Mouse (Mus musculus) embryonic facial prominence, embryonic 14.5 days (tissue): ENCODE measurements at regions not wholly inside any gene's neighbourhood (a gene's known extent, or its start where the extent isn't known, plus 50 kb on each side); places are given as distances from the start of the nearest gene placed in this dataset.

Experiments
- ATAC-seq: fragments of 200-750 bp; cut with Nextera tagmentation; 2 replicates; pipeline ENCODE4 v1.8.0; 2017; ENCODE audit warnings: low read depth, moderate number of reproducible peaks, moderate TSS enrichment
- DNase-seq: peaks from one replicate; pipeline ENCODE4 v3.0.0-alpha.2; 2015; ENCODE audit warnings: low spot score
- H3K27ac ChIP-seq: fragments of 300-500 bp; sonication (generic); replicated peaks from 2 replicates; pipeline ENCODE4 v1.5.1; 2014; ENCODE audit warnings: low read depth, mild to moderate bottlenecking, low read length, moderate library complexity
- H3K27me3 ChIP-seq: fragments of 300-500 bp; sonication (generic); replicated peaks from 2 replicates; pipeline ENCODE4 v1.6.1; 2014; ENCODE audit warnings: low read length; ENCODE audit not compliant: control insufficient read depth, insufficient read depth
- H3K36me3 ChIP-seq: fragments of 300-500 bp; sonication (generic); 2 replicates; pipeline ENCODE4 v1.6.1; 2014; ENCODE audit warnings: low read length, mixed read lengths; ENCODE audit not compliant: control insufficient read depth, insufficient read depth
- H3K4me1 ChIP-seq: fragments of 300-500 bp; sonication (generic); 2 replicates; pipeline ENCODE4 v1.6.1; 2014; ENCODE audit warnings: antibody characterized with exemption, low read length; ENCODE audit not compliant: control insufficient read depth, insufficient read depth
- H3K4me2 ChIP-seq: fragments of 300-500 bp; sonication (generic); 2 replicates; pipeline ENCODE4 v1.6.1; 2014; ENCODE audit warnings: low read depth, mild to moderate bottlenecking, low read length, moderate library complexity, mixed read lengths
- H3K4me3 ChIP-seq: fragments of 300-500 bp; sonication (generic); 2 replicates; pipeline ENCODE4 v1.5.1; 2014; ENCODE audit warnings: low read depth, mild to moderate bottlenecking, low read length
- H3K9ac ChIP-seq: fragments of 300-500 bp; sonication (generic); 2 replicates; pipeline ENCODE4 v1.6.1; 2014; ENCODE audit warnings: low read depth, mild to moderate bottlenecking, low read length, moderate library complexity, mixed read lengths
- H3K9me3 ChIP-seq: fragments of 300-500 bp; sonication (generic); 2 replicates; pipeline ENCODE4 v1.6.1; 2016; ENCODE audit warnings: low read length; ENCODE audit not compliant: control insufficient read depth
- WGBS: fragments of 180-500 bp; shearing (Covaris S2); extraction: QIAGEN DNeasy Blood & Tissue Kit; methylation state at CpG from one replicate; pipeline ENCODE4 v1.1.7; 2014; 5-methylcytosine and 5-hydroxymethylcytosine counted together

DNA sequence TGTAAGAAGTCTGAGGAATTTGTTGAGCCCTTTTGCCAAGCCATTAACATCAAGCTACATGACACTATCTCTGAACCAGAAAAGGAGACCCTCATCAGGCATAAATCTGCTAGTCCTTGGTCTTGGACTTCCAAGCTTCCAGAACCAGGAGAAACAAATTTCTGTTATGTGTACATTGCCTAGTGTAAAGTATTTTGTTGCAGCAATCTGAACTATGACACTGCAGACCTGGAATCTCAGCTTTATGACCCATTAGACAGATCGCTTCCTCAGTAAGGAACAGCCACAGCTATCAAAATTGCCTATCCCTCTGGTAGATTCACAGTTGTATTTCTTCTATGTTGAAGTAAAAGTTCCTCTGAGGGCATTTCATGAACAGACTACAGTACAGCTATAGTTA lies 199.1 kb upstream of the Tmem161b start:
- Histone ChIP-seq H3K36me3 (no peaks in the 10 kb centered on the region), H3K9ac (no peak overlapping the region), H3K4me2 (no peak overlapping the region), H3K4me3 (no peak overlapping the region), H3K4me1 (no peaks in the 10 kb centered on the region), H3K27me3 (no peaks in the 10 kb centered on the region), H3K27ac (no peak overlapping the region), H3K9me3 (no peaks in the 10 kb centered on the region)
- WGBS: 95% methylated on average over 1 of the region's 1 CpGs
- DNase-seq (no peak), ATAC-seq (no peak)

GRCm38 (mm10) chr13:84023637-84024036 lies 198.5 kb upstream of the Tmem161b start:
- Histone ChIP-seq H3K4me1 (no peaks in the 10 kb centered on the region), H3K36me3 (no peaks in the 10 kb centered on the region), H3K9ac (no peak overlapping the region), H3K4me3 (no peak overlapping the region), H3K27ac (no peak overlapping the region), H3K4me2 (no peak overlapping the region), H3K27me3 (no peaks in the 10 kb centered on the region), H3K9me3 (no peaks in the 10 kb centered on the region)
- 36% methylated on average over 5 of the region's 5 CpGs for WGBS
- ATAC-seq (no peak), DNase-seq (peak; percentile 37)

DNA sequence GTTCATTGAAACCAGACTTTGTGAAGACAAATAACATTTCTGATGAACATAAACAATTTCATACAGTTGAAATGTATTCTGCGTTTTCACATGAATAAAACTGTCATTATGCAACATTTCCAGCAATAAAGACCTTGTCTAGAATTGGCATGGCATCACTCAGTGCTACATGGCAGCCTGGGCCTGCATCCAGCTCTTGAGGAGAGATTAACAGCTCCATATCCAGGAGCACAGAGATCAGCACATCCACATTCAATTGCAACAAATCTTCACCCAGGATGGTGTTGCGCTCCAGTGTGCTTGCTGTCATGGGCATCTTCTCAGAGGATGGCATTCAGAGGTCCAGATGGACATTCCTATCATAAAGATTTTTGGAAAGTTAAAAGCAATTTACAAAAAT lies 196.7 kb upstream of the Tmem161b start:
- Histone ChIP-seq H3K4me2 (no peak overlapping the region), H3K9ac (no peak overlapping the region), H3K9me3 (no peaks in the 10 kb centered on the region), H3K36me3 (no peaks in the 10 kb centered on the region), H3K4me1 (no peaks in the 10 kb centered on the region), H3K27ac (no peak overlapping the region), H3K4me3 (no peak overlapping the region), H3K27me3 (no peaks in the 10 kb centered on the region)
- ATAC-seq: no peak
- DNase-seq: peak; percentile 8
- WGBS: 73% methylated on average over 2 of the region's 2 CpGs

DNA sequence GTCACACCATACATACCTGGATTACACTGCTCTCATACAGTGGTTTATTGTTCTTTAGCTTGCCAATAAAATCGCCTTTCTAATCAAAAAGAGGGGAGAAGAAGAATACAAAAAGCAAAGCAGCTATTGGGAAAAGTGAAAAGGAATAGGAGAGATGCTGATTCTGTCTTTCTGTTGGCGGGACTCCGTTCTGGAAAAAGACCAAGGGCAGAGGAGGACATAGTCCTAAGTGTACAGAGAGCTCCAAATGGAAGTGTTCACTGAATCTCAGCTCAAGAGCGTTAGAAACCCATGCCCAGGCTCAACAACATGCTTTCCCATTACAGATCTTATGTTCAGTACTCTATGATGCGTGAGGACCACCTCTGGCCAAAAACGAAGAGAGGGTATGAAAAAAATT lies 174.4 kb upstream of the Tmem161b start:
- ATAC-seq (no peak), DNase-seq (no peak)
- Histone ChIP-seq H3K4me1 (no peaks in the 10 kb centered on the region), H3K9me3 (no peaks in the 10 kb centered on the region), H3K27ac (no peak overlapping the region), H3K4me2 (no peak overlapping the region), H3K27me3 (no peaks in the 10 kb centered on the region), H3K36me3 (no peaks in the 10 kb centered on the region), H3K4me3 (no peak overlapping the region), H3K9ac (no peak overlapping the region)
- 85% methylated on average over 6 of the region's 6 CpGs for WGBS

GRCm38 (mm10) chr13:84052221-84052620 lies 169.9 kb upstream of the Tmem161b start:
- no peaks in the 10 kb centered on the region for H3K4me1 ChIP-seq
- H3K36me3 ChIP-seq: no peaks in the 10 kb centered on the region
- H3K9ac ChIP-seq: no peak overlapping the region
- ATAC-seq: no peak
- no peaks in the 10 kb centered on the region for H3K27me3 ChIP-seq
- DNase-seq: no peak
- no peaks in the 10 kb centered on the region for H3K9me3 ChIP-seq
- WGBS: 92% methylated on average over 1 of the region's 1 CpGs
- no peak overlapping the region for H3K4me3 ChIP-seq
- H3K27ac ChIP-seq: no peak overlapping the region
- no peak overlapping the region for H3K4me2 ChIP-seq

GRCm38 (mm10) chr13:84054956-84055355 lies 167.1 kb upstream of the Tmem161b start:
- WGBS: 60% methylated on average over 7 of the region's 7 CpGs

DNA sequence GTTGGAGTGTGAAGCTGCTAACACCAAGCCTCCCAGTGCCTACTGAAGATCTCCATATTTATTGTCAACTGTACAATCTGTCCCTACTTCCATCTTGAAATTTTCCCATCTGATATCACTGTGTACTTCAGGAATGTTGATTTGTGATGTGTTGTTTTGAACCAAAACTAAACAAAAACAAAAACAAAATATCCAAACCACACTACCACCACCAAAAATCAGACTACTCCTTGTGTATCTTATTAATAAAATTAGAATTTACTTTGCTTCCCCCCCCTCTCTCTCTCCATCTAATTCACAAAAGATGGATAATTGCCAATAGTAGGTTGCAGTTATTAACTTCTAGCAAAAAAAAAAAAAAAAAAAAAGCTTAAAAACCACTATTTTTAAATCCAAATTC lies 166.5 kb upstream of the Tmem161b start:
- H3K36me3 ChIP-seq: no peaks in the 10 kb centered on the region
- no peaks in the 10 kb centered on the region for H3K4me1 ChIP-seq
- no peak overlapping the region for H3K27ac ChIP-seq
- DNase-seq (no peak), ATAC-seq (no peak)
- H3K27me3 ChIP-seq: no peaks in the 10 kb centered on the region
- H3K9ac ChIP-seq: no peak overlapping the region
- H3K4me3 ChIP-seq: no peak overlapping the region
- no peaks in the 10 kb centered on the region for H3K9me3 ChIP-seq
- no peak overlapping the region for H3K4me2 ChIP-seq

More at GRCm38 (mm10) chr13:84054956-84055355, 167.1 kb upstream of the Tmem161b start:
- H3K27ac ChIP-seq: no peak overlapping the region
- H3K9me3 ChIP-seq: no peaks in the 10 kb centered on the region
- H3K4me2 ChIP-seq: no peak overlapping the region
- H3K4me1 ChIP-seq: no peaks in the 10 kb centered on the region
- no peaks in the 10 kb centered on the region for H3K27me3 ChIP-seq
- H3K36me3 ChIP-seq: no peaks in the 10 kb centered on the region
- H3K4me3 ChIP-seq: no peak overlapping the region
- DNase-seq: no peak
- no peak for ATAC-seq
- H3K9ac ChIP-seq: no peak overlapping the region

GRCm38 (mm10) chr13:84056451-84056850 lies 165.6 kb upstream of the Tmem161b start:
- no peaks in the 10 kb centered on the region for H3K9me3 ChIP-seq
- no peak overlapping the region for H3K4me3 ChIP-seq
- H3K4me1 ChIP-seq: no peaks in the 10 kb centered on the region
- H3K27ac ChIP-seq: no peak overlapping the region; the same call in 1 of the 2 replicates
- ATAC-seq: no peak
- DNase-seq: no peak
- no peaks in the 10 kb centered on the region for H3K36me3 ChIP-seq
- WGBS: 32% methylated on average over 2 of the region's 3 CpGs
- no peak overlapping the region for H3K4me2 ChIP-seq
- H3K27me3 ChIP-seq: no peaks in the 10 kb centered on the region
- no peak overlapping the region for H3K9ac ChIP-seq

DNA sequence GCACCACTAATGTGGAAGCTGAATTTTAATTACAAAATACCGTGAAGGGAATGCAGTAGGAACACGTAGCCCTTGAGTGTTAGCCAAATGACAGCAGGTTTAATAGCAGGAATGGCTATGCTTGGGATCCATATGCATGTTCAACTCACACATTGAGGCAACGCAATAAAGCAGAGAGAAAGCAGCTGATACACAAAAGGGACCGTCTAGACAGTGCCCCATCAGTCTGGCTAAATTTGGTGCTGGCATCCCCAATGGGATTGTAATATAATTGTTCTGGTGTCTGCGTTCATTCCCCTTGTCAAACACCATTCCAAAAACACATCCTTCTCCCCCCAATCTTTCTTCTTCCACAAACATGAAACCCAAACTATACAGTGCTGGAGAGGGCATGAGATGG lies 165.1 kb upstream of the Tmem161b start:
- H3K27ac ChIP-seq: no peak overlapping the region
- no peaks in the 10 kb centered on the region for H3K9me3 ChIP-seq
- H3K9ac ChIP-seq: no peak overlapping the region
- ATAC-seq (no peak), DNase-seq (no peak)
- 70% methylated on average over 5 of the region's 5 CpGs for WGBS
- H3K36me3 ChIP-seq: no peaks in the 10 kb centered on the region
- H3K27me3 ChIP-seq: no peaks in the 10 kb centered on the region
- no peak overlapping the region for H3K4me3 ChIP-seq
- H3K4me1 ChIP-seq: no peaks in the 10 kb centered on the region
- H3K4me2 ChIP-seq: no peak overlapping the region
